14 mouse cellular contexts compared by ENCODE assay signal in genomic region chr3:51799650-51800049, GRCm38 (mm10).
"Had no signal": no experiment of that assay in that cellular context is flagged by ENCODE, and none has a peak within 500 bp of the region (broad histone marks: within the 10 kb centered on the region; RNA-seq: fewer than 3 reads in every experiment).

No protein-coding gene starts in this region.

- H3K27ac ChIP-seq: kidney, embryonic 15.5 days; left cerebral cortex, adult 2 months; limb, embryonic 15.5 days; liver, embryonic 12.5 days; lung, embryonic 15.5 days; macrophage; midbrain, embryonic 12.5 days; stomach, postnatal 0 days had no signal

- H3K36me3 ChIP-seq: kidney, embryonic 15.5 days; limb, embryonic 15.5 days; liver, embryonic 12.5 days; lung, embryonic 15.5 days; midbrain, embryonic 12.5 days had no signal

- H3K9me3 ChIP-seq: kidney, embryonic 15.5 days; limb, embryonic 15.5 days; liver, embryonic 12.5 days; lung, embryonic 15.5 days; megakaryocyte, embryonic 14.5 days; midbrain, embryonic 12.5 days had no signal

- H3K4me2 ChIP-seq: kidney, embryonic 15.5 days; limb, embryonic 15.5 days; liver, embryonic 12.5 days; lung, embryonic 15.5 days; midbrain, embryonic 12.5 days had no signal

- H3K9ac ChIP-seq: kidney, embryonic 15.5 days; limb, embryonic 15.5 days; liver, embryonic 12.5 days; lung, embryonic 15.5 days; midbrain, embryonic 12.5 days had no signal

- H3K27me3 ChIP-seq: kidney, embryonic 15.5 days; limb, embryonic 15.5 days; liver, embryonic 12.5 days; lung, embryonic 15.5 days; midbrain, embryonic 12.5 days had no signal

- ATAC-seq: liver, embryonic 12.5 days had no signal

- H3K4me3 ChIP-seq: kidney, embryonic 15.5 days; left cerebral cortex, adult 2 months; limb, embryonic 15.5 days; liver, embryonic 12.5 days; lung, embryonic 15.5 days; megakaryocyte, embryonic 14.5 days; midbrain, embryonic 12.5 days had no signal

- DNase-seq: kidney, adult 2 months; kidney, postnatal 25 days; lung, postnatal 14 days; thymus, adult 18-20 months; thymus, postnatal 14 days had no signal
